Mouse (Mus musculus) midbrain, embryonic 15.5 days (tissue): ENCODE results near the gene Birc3. TPM values are rescaled to one million over a fixed set of nuclear protein-coding genes. Genes with fewer than 3 reads are reported as not detected.
"Not testable (repeated sequence)": the region's sequence is repeated elsewhere in the genome, so short reads cannot be mapped to it uniquely, and the experiment has no call there.

Experiments
- ATAC-seq: fragments of 200-750 bp; cut with Nextera tagmentation; replicated peaks from 2 replicates; pipeline ENCODE4 v1.8.0; 2017; ENCODE audit warnings: moderate TSS enrichment
- H3K27ac ChIP-seq: fragments of 300-500 bp; sonication (generic); 2 replicates; pipeline ENCODE4 v1.5.1; 2015; ENCODE audit warnings: mild to moderate bottlenecking, inconsistent platforms
- H3K27me3 ChIP-seq: fragments of 300-500 bp; sonication (generic); replicated peaks from 2 replicates; pipeline ENCODE4 v1.6.1; 2015; ENCODE audit warnings: inconsistent platforms
- H3K36me3 ChIP-seq: fragments of 300-500 bp; sonication (generic); replicated peaks from 2 replicates; pipeline ENCODE4 v1.6.1; 2015; ENCODE audit warnings: inconsistent platforms
- H3K4me1 ChIP-seq: fragments of 300-500 bp; sonication (generic); 2 replicates; pipeline ENCODE4 v1.6.1; 2015; ENCODE audit warnings: inconsistent platforms
- H3K4me2 ChIP-seq: fragments of 300-500 bp; sonication (generic); 2 replicates; pipeline ENCODE4 v1.6.1; 2015; ENCODE audit warnings: inconsistent platforms, mild to moderate bottlenecking, moderate library complexity
- H3K4me3 ChIP-seq: fragments of 300-500 bp; sonication (generic); 2 replicates; pipeline ENCODE4 v1.5.1; 2015; ENCODE audit warnings: mild to moderate bottlenecking, inconsistent platforms
- H3K9ac ChIP-seq: fragments of 300-500 bp; sonication (generic); 2 replicates; pipeline ENCODE4 v1.6.1; 2015; ENCODE audit warnings: mild to moderate bottlenecking, inconsistent platforms
- H3K9me3 ChIP-seq: fragments of 300-500 bp; sonication (generic); 2 replicates; pipeline ENCODE4 v1.6.1; 2016; ENCODE audit warnings: inconsistent platforms
- WGBS: fragments of 180-500 bp; shearing (Covaris S2); methylation state at CpG from one replicate; pipeline ENCODE4 v1.1.7; 2015; ENCODE audit warnings: mixed read lengths; 5-methylcytosine and 5-hydroxymethylcytosine counted together
- polyA plus RNA-seq: library from polyadenylated mRNA; unstranded; fragments of >200 nt; fragmentation: Nextera tagmentation; extraction: Ambion mirVana; gene quantifications from 2 replicates; pipeline ENCODE4 v1.2.1, GENCODE M21; 2015

Birc3 gene
- polyA plus RNA-seq, 1 experiment from 2014 or later = 2.3 TPM

DNA sequence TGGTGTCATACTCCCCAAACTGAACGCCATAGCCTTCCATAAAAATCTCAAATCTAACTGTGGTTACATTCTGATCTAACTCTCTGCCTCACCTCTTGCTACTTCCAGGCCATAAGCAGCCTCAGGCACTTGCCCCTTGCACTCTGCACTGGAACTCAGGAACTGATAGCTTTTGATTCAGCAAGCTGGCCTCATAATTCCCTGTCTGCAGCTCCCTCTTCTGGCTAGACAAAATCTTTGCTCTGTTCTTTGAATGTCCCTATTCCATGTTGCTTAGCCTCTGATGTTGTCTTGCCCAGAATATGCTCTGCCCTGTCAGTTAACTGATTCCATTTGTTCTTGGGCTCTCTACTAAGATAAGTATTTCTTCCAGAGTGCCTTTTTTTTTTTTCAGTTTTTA, 17.6 kb downstream of the Birc3 start:
- Histone ChIP-seq H3K27ac (no peak overlapping the region), H3K9ac (no peak overlapping the region), H3K4me3 (no peak overlapping the region), H3K9me3 (no peaks in the 10 kb centered on the region), H3K27me3 (no peaks in the 10 kb centered on the region), H3K4me1 (no peaks in the 10 kb centered on the region), H3K36me3 (no peaks in the 10 kb centered on the region), H3K4me2 (no peak overlapping the region)
- no peak for ATAC-seq
- WGBS = 56% methylated on average over 1 of the region's 1 CpGs

DNA sequence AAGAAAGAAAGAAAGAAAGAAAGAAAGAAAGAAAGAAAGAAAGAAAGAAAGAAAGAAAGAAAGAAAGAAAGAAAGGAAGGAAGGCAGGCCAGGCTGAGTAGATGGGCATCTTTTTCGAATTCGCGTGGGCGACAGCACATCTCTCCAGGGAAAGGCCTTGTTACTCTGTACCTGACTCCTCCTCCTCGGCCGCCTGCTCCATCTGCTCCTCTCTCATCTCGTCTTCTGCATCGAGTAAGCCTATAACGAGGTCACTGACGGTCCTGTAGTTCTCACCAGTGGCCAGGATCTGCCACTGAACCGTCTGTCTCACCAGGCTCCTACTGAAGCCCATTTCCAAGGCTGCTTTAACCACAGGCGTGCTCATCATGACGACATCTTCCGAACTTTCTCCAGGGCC, 18.8 kb downstream of the Birc3 start:
- not testable (repeated sequence) for H3K27ac ChIP-seq, H3K4me2 ChIP-seq, H3K4me3 ChIP-seq, H3K36me3 ChIP-seq, H3K9ac ChIP-seq, H3K27me3 ChIP-seq, H3K4me1 ChIP-seq, H3K9me3 ChIP-seq, ATAC-seq
- WGBS = 65% methylated on average over 14 of the region's 14 CpGs

GRCm38 (mm10) chr9:7852346-7853230, 20.4 kb downstream of the Birc3 start:
- H3K27ac ChIP-seq = no peak overlapping the region
- H3K36me3 ChIP-seq = no peaks in the 10 kb centered on the region
- no peak overlapping the region for H3K4me3 ChIP-seq
- ATAC-seq = no peak
- no peaks in the 10 kb centered on the region for H3K27me3 ChIP-seq
- H3K9me3 ChIP-seq = no peaks in the 10 kb centered on the region
- no peaks in the 10 kb centered on the region for H3K4me1 ChIP-seq
- 76% methylated on average over 4 of the region's 4 CpGs for WGBS
- no peak overlapping the region for H3K9ac ChIP-seq
- H3K4me2 ChIP-seq = no peak overlapping the region

- H3K4me2 ChIP-seq = no peak overlapping the region
- H3K27ac ChIP-seq = no peak overlapping the region
- no peak for ATAC-seq
- no peak overlapping the region for H3K4me3 ChIP-seq
- 92% methylated on average over 8 of the region's 8 CpGs for WGBS
- H3K9me3 ChIP-seq = no peaks in the 10 kb centered on the region
- H3K36me3 ChIP-seq = no peaks in the 10 kb centered on the region
- H3K9ac ChIP-seq = no peak overlapping the region
- H3K4me1 ChIP-seq = no peaks in the 10 kb centered on the region
- no peaks in the 10 kb centered on the region for H3K27me3 ChIP-seq
Observed at GRCm38 (mm10) chr9:7851841-7852240, 21.1 kb downstream of the Birc3 start.

DNA sequence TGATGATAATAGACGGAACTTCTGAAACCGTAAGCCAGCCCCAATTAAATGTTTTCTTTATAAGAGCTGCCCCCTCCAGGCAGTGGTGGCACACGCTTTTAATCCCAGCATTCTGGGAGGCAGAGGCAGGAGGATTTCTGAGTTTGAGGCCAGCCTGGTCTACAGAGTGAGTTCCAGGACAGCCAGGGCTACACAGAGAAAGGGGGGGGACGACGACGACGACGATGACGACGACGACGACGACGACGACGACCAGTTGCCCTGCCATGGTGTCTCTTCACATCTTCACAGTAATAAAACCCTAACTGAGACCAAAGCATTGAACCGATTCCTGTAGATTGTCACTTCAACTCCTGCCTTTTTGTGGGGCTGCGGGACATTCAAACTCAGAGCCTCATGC, 24.8 kb downstream of the Birc3 start:
- Histone ChIP-seq H3K4me3 (no peak overlapping the region), H3K9me3 (no peaks in the 10 kb centered on the region), H3K36me3 (no peaks in the 10 kb centered on the region), H3K4me1 (no peaks in the 10 kb centered on the region), H3K9ac (no peak overlapping the region), H3K27me3 (no peaks in the 10 kb centered on the region), H3K4me2 (no peak overlapping the region), H3K27ac (no peak overlapping the region)
- 92% methylated on average over 18 of the region's 18 CpGs for WGBS
- ATAC-seq = no peak

- no peaks in the 10 kb centered on the region for H3K9me3 ChIP-seq
- ATAC-seq = no peak
Observed at GRCm38 (mm10) chr9:7846667-7847199, 26.3 kb downstream of the Birc3 start.

GRCm38 (mm10) chr9:7845216-7845895, 27.6 kb downstream of the Birc3 start:
- 68% methylated on average over 4 of the region's 4 CpGs for WGBS
- no peak for ATAC-seq
- Histone ChIP-seq H3K4me1 (no peaks in the 10 kb centered on the region), H3K27ac (no peak overlapping the region), H3K27me3 (no peaks in the 10 kb centered on the region), H3K9ac (no peak overlapping the region), H3K4me3 (no peak overlapping the region), H3K9me3 (no peaks in the 10 kb centered on the region), H3K36me3 (no peaks in the 10 kb centered on the region), H3K4me2 (no peak overlapping the region)

More at GRCm38 (mm10) chr9:7846667-7847199, 26.3 kb downstream of the Birc3 start:
- Histone ChIP-seq H3K36me3 (no peaks in the 10 kb centered on the region), H3K27ac (no peak overlapping the region), H3K4me3 (no peak overlapping the region), H3K9ac (no peak overlapping the region), H3K4me1 (no peaks in the 10 kb centered on the region), H3K27me3 (no peaks in the 10 kb centered on the region), H3K4me2 (no peak overlapping the region)
- WGBS = 85% methylated on average over 1 of the region's 1 CpGs

DNA sequence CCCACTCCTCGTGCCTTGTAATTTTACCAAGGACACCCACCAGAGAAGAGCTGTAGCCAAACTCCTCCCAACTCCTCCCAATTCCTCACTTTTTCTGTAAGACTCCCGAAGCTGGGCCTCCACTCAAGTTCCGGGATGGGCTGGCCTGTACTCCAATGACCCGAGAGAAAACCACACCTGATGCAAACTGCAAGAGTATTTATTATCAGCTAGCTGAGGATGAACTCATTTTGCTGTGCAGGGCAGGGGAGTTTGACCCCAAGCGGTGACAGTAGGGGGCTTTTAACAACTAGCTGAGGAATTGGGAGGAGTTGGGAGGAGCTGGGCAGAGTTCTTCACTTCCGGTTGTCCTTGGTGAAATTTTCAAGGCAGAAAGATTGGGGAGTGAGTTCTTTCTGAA, 31.8 kb downstream of the Birc3 start:
- Histone ChIP-seq H3K9ac (no peak overlapping the region), H3K4me1 (peaks cover 4% of the 10 kb centered on the region; the same call in 1 of the 2 replicates), H3K4me3 (no peak overlapping the region), H3K27me3 (no peaks in the 10 kb centered on the region), H3K9me3 (no peaks in the 10 kb centered on the region), H3K36me3 (no peaks in the 10 kb centered on the region), H3K27ac (no peak overlapping the region), H3K4me2 (no peak overlapping the region)
- 81% methylated on average over 6 of the region's 6 CpGs for WGBS
- ATAC-seq = no peak

DNA sequence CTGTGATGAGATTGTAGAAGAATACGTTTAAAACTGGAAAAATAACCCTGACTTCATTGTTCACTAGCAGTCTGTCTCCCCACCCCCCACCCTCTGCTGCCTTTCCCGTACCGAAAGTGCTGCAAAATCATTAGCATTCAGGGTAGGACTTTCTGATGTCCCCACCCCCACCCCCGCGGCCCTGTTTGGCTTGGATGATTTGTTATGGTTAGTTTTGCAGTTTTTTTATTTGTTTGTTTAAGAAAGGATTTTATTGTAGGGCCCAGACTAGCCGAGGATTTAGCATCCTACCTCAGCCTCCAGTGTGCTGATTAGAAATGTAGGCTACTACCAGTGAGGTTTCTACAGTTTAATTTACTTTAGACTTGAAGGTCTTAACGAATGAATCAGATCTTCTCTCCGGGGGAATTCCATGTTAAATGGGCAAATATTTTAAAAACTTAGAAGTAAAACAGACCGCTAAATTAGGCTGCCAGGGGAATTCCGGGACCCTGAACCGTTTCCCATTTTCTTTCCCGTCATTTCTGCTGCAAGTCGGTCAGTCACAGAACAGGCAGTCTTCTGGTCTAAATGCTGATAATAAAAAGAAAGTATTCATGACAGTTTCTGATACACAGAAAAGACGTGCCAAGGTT, 35.1 kb downstream of the Birc3 start:
- peak overlapping the region; percentile 73 for H3K4me2 ChIP-seq
- peak; percentile 48 for ATAC-seq
- no peaks in the 10 kb centered on the region for H3K27me3 ChIP-seq
- 14% methylated on average over 14 of the region's 14 CpGs for WGBS
- H3K27ac ChIP-seq = peak overlapping the region; percentile 99
- peak overlapping the region; percentile 87 for H3K9ac ChIP-seq
- no peaks in the 10 kb centered on the region; the same call in 1 of the 2 replicates for H3K36me3 ChIP-seq
- H3K4me3 ChIP-seq = peak overlapping the region; percentile 70
- no peaks in the 10 kb centered on the region for H3K9me3 ChIP-seq
- H3K4me1 ChIP-seq = peaks cover 28% of the 10 kb centered on the region

DNA sequence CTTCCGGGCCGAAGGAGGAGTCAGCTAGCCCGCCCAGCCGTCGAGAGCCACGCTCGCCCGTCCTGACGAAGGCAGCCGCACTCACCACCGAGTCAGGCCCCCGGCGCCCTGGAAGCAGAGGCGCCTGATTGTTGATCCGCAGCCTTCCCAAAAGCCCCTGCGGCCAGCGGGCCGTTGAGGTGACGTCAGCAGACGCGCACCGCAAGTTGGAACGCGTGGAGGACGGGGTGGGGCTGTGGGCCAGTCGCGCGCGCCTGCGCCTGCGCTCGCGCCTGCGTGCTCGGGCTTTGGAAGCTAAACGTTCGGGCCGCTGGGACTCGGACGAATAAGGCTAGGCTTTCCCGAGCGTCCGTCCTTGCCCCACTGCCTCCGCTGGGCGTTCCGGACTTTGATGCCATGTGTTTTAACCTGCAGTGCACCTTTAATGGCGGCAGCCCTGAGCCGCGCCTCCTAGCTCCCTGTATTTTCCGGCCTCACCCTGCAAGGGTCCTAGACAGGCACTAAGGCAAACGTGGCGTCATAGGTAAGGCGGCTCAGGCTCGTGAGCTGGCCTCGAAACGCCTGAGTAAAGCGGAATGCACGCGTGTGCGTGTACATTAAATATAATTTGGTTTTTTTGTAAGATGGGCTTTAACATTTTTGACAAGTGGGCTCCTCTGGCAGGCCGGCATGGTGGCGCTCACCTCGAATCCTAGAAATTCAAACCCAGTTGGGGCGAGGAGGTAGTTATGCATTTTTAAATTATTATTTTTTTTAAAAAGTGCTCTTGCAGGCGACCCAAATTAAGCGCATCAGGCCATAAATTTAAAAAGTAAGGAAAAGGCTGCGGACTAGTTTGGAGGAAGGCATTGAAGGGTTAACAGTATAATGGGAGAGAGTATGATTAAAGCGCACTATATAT, 35.8 kb downstream of the Birc3 start, which contains the start of gene Birc2:
TSS of gene Birc2 (minus strand) at position 160 of the 901 bp plus-strand sequence.
- WGBS = under 1% methylated on average over 67 of the region's 68 CpGs

GRCm38 (mm10) chr9:7836331-7836730, 36.7 kb downstream of the Birc3 start:
- peak; percentile 49 for ATAC-seq
- H3K9ac ChIP-seq = peak overlapping the region; percentile 87
- 1% methylated on average over 16 of the region's 16 CpGs for WGBS
- peak overlapping the region; percentile 99 for H3K27ac ChIP-seq
- peak overlapping the region; percentile 73 for H3K4me2 ChIP-seq
- H3K4me3 ChIP-seq = peak overlapping the region; percentile 70
- no peaks in the 10 kb centered on the region for H3K27me3 ChIP-seq
- no peaks in the 10 kb centered on the region for H3K9me3 ChIP-seq
- peaks cover 43% of the 10 kb centered on the region for H3K4me1 ChIP-seq
- no peaks in the 10 kb centered on the region; the same call in 1 of the 2 replicates for H3K36me3 ChIP-seq

More for the DNA sequence above, 35.8 kb downstream of the Birc3 start, which contains the start of gene Birc2:
- H3K4me3 ChIP-seq = peak within 1 kb of the TSS; percentile 70
- no peaks in the 10 kb centered on the region for H3K27me3 ChIP-seq
- ATAC-seq = peak; percentile 98
- no peaks in the 10 kb centered on the region for H3K9me3 ChIP-seq
- H3K4me2 ChIP-seq = peak within 1 kb of the TSS; percentile 73
- peak within 1 kb of the TSS; percentile 99 for H3K27ac ChIP-seq
- H3K36me3 ChIP-seq = no peaks in the 10 kb centered on the region; the same call in 1 of the 2 replicates
- peak within 1 kb of the TSS; percentile 87 for H3K9ac ChIP-seq
- peaks cover 35% of the 10 kb centered on the region for H3K4me1 ChIP-seq
